Comparison of ENCODE assay signal across 9 mouse cellular contexts in the genomic region with DNA sequence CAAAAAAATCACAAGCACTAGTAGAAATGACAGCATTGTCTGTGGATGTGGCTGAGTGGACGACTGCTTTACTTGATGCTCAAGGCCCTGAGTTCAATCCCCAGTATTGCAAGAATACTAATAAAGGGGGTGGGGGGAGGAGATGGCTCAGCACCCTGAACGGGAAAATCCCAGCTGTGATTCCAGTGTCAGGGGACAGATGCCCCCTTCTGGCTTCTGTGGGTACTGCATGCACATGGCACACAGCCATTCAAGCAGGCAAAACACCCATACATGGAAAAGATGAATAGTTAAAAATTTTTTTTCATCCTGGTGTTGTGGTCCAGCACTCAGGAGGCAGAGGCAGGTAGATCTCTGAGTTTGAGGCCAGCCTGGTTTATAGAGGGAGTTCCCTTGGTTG. TPM values are rescaled to one million over a fixed set of nuclear protein-coding genes. Genes with fewer than 3 reads are reported as not detected.
DNase-seq lines count a peak whose midpoint lies in the region; ATAC-seq and TF ChIP-seq lines count a peak whose summit lies in the region.
"Had no signal": no experiment of that assay in that cellular context is flagged by ENCODE, and none has a peak within 500 bp of the region (broad histone marks: within the 10 kb centered on the region; RNA-seq: fewer than 3 reads in every experiment).

No protein-coding gene starts in this region.

- H3K27ac ChIP-seq in ES-Bruce4 (ENCODE audit: insufficient read depth, low read length), result no peak overlapping the region
- H3K27ac ChIP-seq in stomach, postnatal 0 days (replicated peaks), result no peak overlapping the region
- H3K27ac ChIP-seq: neural tube, embryonic 12.5 days had no signal

- TF ChIP-seq POLR2A in ES-Bruce4 (IDR thresholded peaks at IDR 0.05; ENCODE audit: insufficient read depth, low read length), result no peak

- peak; percentile 32; the same call in 1 of the 2 replicates for ATAC-seq in granulocyte monocyte progenitor cell, adult 5-6 weeks (replicated peaks; ENCODE audit: poor library complexity, severe bottlenecking)
- ATAC-seq in stomach, postnatal 0 days (ENCODE audit: low FRiP score, low TSS enrichment), result no peak

- H3K9ac ChIP-seq in ES-Bruce4 (ENCODE audit: low read depth, poor library complexity, severe bottlenecking), result no peak overlapping the region
- no peak overlapping the region for H3K9ac ChIP-seq in stomach, postnatal 0 days (ENCODE audit: low read length)
- H3K9ac ChIP-seq: neural tube, embryonic 12.5 days had no signal

- TF ChIP-seq CTCF in ES-Bruce4 (IDR thresholded peaks at IDR 0.05; ENCODE audit: low read depth, low read length), result peak; percentile 74
- TF ChIP-seq CTCF in stomach, postnatal 0 days (IDR thresholded peaks at IDR 0.05; ENCODE audit: low read depth), result peak; percentile 66

- H3K4me3 ChIP-seq in ES-Bruce4 (ENCODE audit: low read depth, low read length), result no peak overlapping the region
- H3K4me3 ChIP-seq in stomach, postnatal 0 days (ENCODE audit: low read depth, low read length), result no peak overlapping the region
- H3K4me3 ChIP-seq: neural tube, embryonic 12.5 days had no signal

- no peak overlapping the region for H3K4me2 ChIP-seq in stomach, postnatal 0 days (replicated peaks; ENCODE audit: low read depth)
- H3K4me2 ChIP-seq: neural tube, embryonic 12.5 days had no signal

- no peaks in the 10 kb centered on the region; the same call in 1 of the 2 replicates for H3K9me3 ChIP-seq in ES-Bruce4 (replicated peaks; ENCODE audit: control insufficient read depth, insufficient read depth, low read length, poor library complexity, severe bottlenecking)
- H3K9me3 ChIP-seq in stomach, postnatal 0 days (ENCODE audit: control insufficient read depth, low read length), result no peaks in the 10 kb centered on the region
- H3K9me3 ChIP-seq: neural tube, embryonic 12.5 days had no signal

- WGBS in stomach, postnatal 0 days, result 51% methylated on average over 2 of the region's 2 CpGs

- H3K27me3 ChIP-seq in ES-Bruce4 (ENCODE audit: control insufficient read depth, insufficient read depth, low read length, poor library complexity, severe bottlenecking), result no peaks in the 10 kb centered on the region
- H3K27me3 ChIP-seq in stomach, postnatal 0 days (ENCODE audit: control insufficient read depth, insufficient read depth, low read length), result no peaks in the 10 kb centered on the region

- no peak for TF ChIP-seq EP300 in ES-Bruce4 (IDR thresholded peaks at IDR 0.05; ENCODE audit: insufficient read depth, low read depth, low read length)
- TF ChIP-seq EP300 in stomach, postnatal 0 days (optimal IDR thresholded peaks at IDR 0.05), result no peak

- no peaks in the 10 kb centered on the region for H3K36me3 ChIP-seq in ES-Bruce4 (ENCODE audit: control insufficient read depth, insufficient read depth, low read length, poor library complexity, severe bottlenecking)
- no peaks in the 10 kb centered on the region for H3K36me3 ChIP-seq in stomach, postnatal 0 days (ENCODE audit: control insufficient read depth, insufficient read depth, low read length)
- H3K36me3 ChIP-seq: neural tube, embryonic 12.5 days had no signal

- DNase-seq in adrenal gland, postnatal 10 days, result peak; percentile 31
- no peak for DNase-seq in adrenal gland, adult 8-10 months
- peak; percentile 28 for DNase-seq in layer of hippocampus, adult 11-12 months (ENCODE audit: low spot score)
- no peak for DNase-seq in layer of hippocampus, postnatal 36 days
- DNase-seq in stomach, postnatal 0 days (ENCODE audit: low spot score), result no peak
- DNase-seq in heart, adult 8-10 months (ENCODE audit: low spot score), result no peak

- H3K4me1 ChIP-seq in ES-Bruce4 (ENCODE audit: control insufficient read depth, insufficient read depth, low read length), result no peaks in the 10 kb centered on the region
- H3K4me1 ChIP-seq in stomach, postnatal 0 days (replicated peaks; ENCODE audit: control insufficient read depth, insufficient read depth), result no peaks in the 10 kb centered on the region
- H3K4me1 ChIP-seq: neural tube, embryonic 12.5 days had no signal

RNA-seq across cellular contexts. Expression of a gene that starts 10.9 kb away (rescaled TPM):
- not detected for total RNA-seq in adrenal gland, postnatal 10 days (2021)
- total RNA-seq in adrenal gland, adult 8-10 months (2022), result not detected
- not detected for total RNA-seq in layer of hippocampus, postnatal 36 days (2021)
- 11.4 and 12.5 TPM in 2 replicates for polyA plus RNA-seq in ES-Bruce4 (2011; ENCODE audit: insufficient read depth, insufficient read length, low read depth, missing spikeins)
- total RNA-seq in granulocyte monocyte progenitor cell, adult 5-6 weeks (2014; fragmentation: Nextera tagmentation), result not detected in 2 replicates
- not detected in 2 replicates for total RNA-seq in granulocyte monocyte progenitor cell, adult 5-6 weeks (2017)
- polyA plus RNA-seq in stomach, postnatal 0 days (2015; fragmentation: Nextera tagmentation; extraction: Ambion mirVana), result not detected in 2 replicates
- total RNA-seq in heart, adult 8-10 months (2022), result not detected

Comparison
In these comparisons a context has a peak if more than half of its experiments do, and no peak if none do; other contexts are left out.
1. DNase-seq: peak in adrenal gland, postnatal 10 days (single experiment) and layer of hippocampus, adult 11-12 months (single experiment); none in adrenal gland, adult 8-10 months (single experiment), layer of hippocampus, postnatal 36 days (0 of 2), stomach, postnatal 0 days (single experiment) and heart, adult 8-10 months (single experiment).